Mouse (Mus musculus) CD4-positive, CD25-positive, alpha-beta regulatory T cell, adult 9 weeks (primary cell): Measurements from ENCODE around the gene Sesn3. TPM values are rescaled to one million over a fixed set of nuclear protein-coding genes. Genes with fewer than 3 reads are reported as not detected.

ENCODE experiments used
- polyA plus RNA-seq: library from polyadenylated mRNA; unstranded; fragments of 100-300 nt; shearing (Covaris generic); gene quantifications from one replicate; pipeline ENCODE4 v1.2.1, GENCODE M21; 2017

Gene Sesn3
- 9.2 TPM for polyA plus RNA-seq

GRCm38 (mm10) chr9:14274986-14275720, at the start of gene Sesn3:
TSS of gene Sesn3 (plus strand) at chr9:14275067.

GRCm38 (mm10) chr9:14381353-14382055, 106.6 kb downstream of the Sesn3 start, which contains the start of gene Endod1:
TSS of gene Endod1 (minus strand) at chr9:14381507.

Other genes with a start within 250 kb of the Sesn3 start
- 13.8 TPM for gene Endod1, start 106.4 kb downstream of the Sesn3 start, polyA plus RNA-seq
- 1.1 TPM for gene Kdm4d, start 225.4 kb downstream of the Sesn3 start, polyA plus RNA-seq
- 210 TPM for gene Cwc15, start 225.6 kb downstream of the Sesn3 start, polyA plus RNA-seq